Mouse (Mus musculus): ENCODE measurements at regions not wholly inside any gene's neighbourhood (a gene's known extent, or its start where the extent isn't known, plus 50 kb on each side); places are given as distances from the start of the nearest gene placed in this dataset.

DNA sequence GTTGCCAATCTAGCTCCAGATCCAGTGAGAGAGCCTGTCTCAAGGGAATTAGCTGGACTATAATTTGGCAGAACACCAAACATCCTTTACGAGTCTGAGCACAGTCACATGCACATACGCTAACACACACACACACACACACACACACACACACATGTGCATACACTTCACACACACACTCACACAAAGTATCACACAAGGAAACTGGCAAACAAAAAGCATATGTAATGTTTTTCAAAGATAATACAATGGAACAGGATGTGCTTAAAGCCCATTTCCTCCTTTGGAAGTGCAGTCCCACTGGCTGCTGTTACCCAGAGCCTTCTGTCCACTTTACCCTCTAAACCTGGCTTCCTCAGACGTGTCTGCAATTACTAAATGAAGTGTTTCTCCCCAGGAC, 226.2 kb upstream of the Cited2 start:
- TF ChIP-seq CTCF (conservative IDR thresholded peaks at IDR 0.05; ENCODE audit: low read length) (no peak), NANOG (IDR thresholded peaks at IDR 0.05; ENCODE audit: borderline replicate concordance, low read length) (no peak)
